Mouse (Mus musculus): Measurements from ENCODE around the gene Znrd1.

GRCm38 (mm10) chr17:36972791-36973190 lies 14.4 kb upstream of the Znrd1 start:
- TF ChIP-seq POLR2A (IDR thresholded peaks at IDR 0.05; ENCODE audit: insufficient read depth, low read length): peak; percentile 43
- TF ChIP-seq CTCF (IDR thresholded peaks at IDR 0.05; ENCODE audit: low read depth, low read length): no peak
